Mouse (Mus musculus): ENCODE measurements at regions not wholly inside any gene's neighbourhood (a gene's known extent, or its start where the extent isn't known, plus 50 kb on each side); places are given as distances from the start of the nearest gene placed in this dataset.
"Not testable (repeated sequence)": the region's sequence is repeated elsewhere in the genome, so short reads cannot be mapped to it uniquely, and the experiment has no call there.

- not testable (repeated sequence) for TF ChIP-seq GATA1, TAL1 (IDR thresholded peaks at IDR 0.05; ENCODE audit: low read length)
Measured at GRCm38 (mm10) chr5:109842186-109842978, 80.8 kb upstream of the Gm15446 start.

Measured in erythroblast, embryonic 14.5 days (primary cell).